Mouse (Mus musculus) right cerebral cortex, adult 18-20 months (tissue): ENCODE measurements around the gene Stxbp5l.
A peak's percentile ranks its signal among the peaks of the same experiment; 100 is the strongest.
"Not testable (repeated sequence)": the region's sequence is repeated elsewhere in the genome, so short reads cannot be mapped to it uniquely, and the experiment has no call there.

ENCODE experiments used
- DNase-seq: peaks from one replicate; pipeline ENCODE4 v3.0.0; 2022; ENCODE audit warnings: mixed read lengths

Stxbp5l gene

GRCm38 (mm10) chr16:37384821-37385344 lies at the start of gene Stxbp5l:
Gene Stxbp5l (minus strand): TSS chr16:37384962.
- DNase-seq: peak; percentile 96

- DNase-seq: peak; percentile 74
Measured at GRCm38 (mm10) chr16:37433418-37434204, 48.8 kb upstream of the Stxbp5l start.

- DNase-seq: no peak
Measured at GRCm38 (mm10) chr16:37425434-37425833, 40.7 kb upstream of the Stxbp5l start.

GRCm38 (mm10) chr16:37422874-37423273 lies 38.1 kb upstream of the Stxbp5l start:
- no peak for DNase-seq

GRCm38 (mm10) chr16:37421851-37422250 lies 37.1 kb upstream of the Stxbp5l start:
- DNase-seq: no peak

- no peak for DNase-seq
Measured at GRCm38 (mm10) chr16:37420512-37420911, 35.8 kb upstream of the Stxbp5l start.

GRCm38 (mm10) chr16:37405536-37405935 lies 20.8 kb upstream of the Stxbp5l start:
- DNase-seq: peak; percentile 17

GRCm38 (mm10) chr16:37404922-37405321 lies 20.2 kb upstream of the Stxbp5l start:
- DNase-seq: no peak

- DNase-seq: no peak
Measured at GRCm38 (mm10) chr16:37389964-37390363, 5.2 kb upstream of the Stxbp5l start.

- no peak for DNase-seq
Measured at GRCm38 (mm10) chr16:37389201-37389905, 4.6 kb upstream of the Stxbp5l start.

- DNase-seq: peak; percentile 78
Measured at GRCm38 (mm10) chr16:37384369-37384768, 393 bp downstream of the Stxbp5l start.

GRCm38 (mm10) chr16:37383426-37383825 lies 1.3 kb downstream of the Stxbp5l start:
- no peak for DNase-seq

GRCm38 (mm10) chr16:37372716-37373115 lies 12.0 kb downstream of the Stxbp5l start:
- DNase-seq: peak; percentile 31

GRCm38 (mm10) chr16:37367426-37367825 lies 17.3 kb downstream of the Stxbp5l start:
- no peak for DNase-seq

GRCm38 (mm10) chr16:37363958-37364357 lies 20.8 kb downstream of the Stxbp5l start:
- DNase-seq: no peak

- DNase-seq: no peak
Measured at GRCm38 (mm10) chr16:37355621-37356020, 29.1 kb downstream of the Stxbp5l start.

GRCm38 (mm10) chr16:37347092-37347491 lies 37.7 kb downstream of the Stxbp5l start:
- peak; percentile 25 for DNase-seq

- no peak for DNase-seq
Measured at GRCm38 (mm10) chr16:37344960-37345359, 39.8 kb downstream of the Stxbp5l start.

- DNase-seq: not testable (repeated sequence)
Measured at GRCm38 (mm10) chr16:37341446-37341845, 43.3 kb downstream of the Stxbp5l start.

- DNase-seq: no peak
Measured at GRCm38 (mm10) chr16:37338177-37338576, 46.6 kb downstream of the Stxbp5l start.

GRCm38 (mm10) chr16:37337529-37337928 lies 47.2 kb downstream of the Stxbp5l start:
- no peak for DNase-seq

GRCm38 (mm10) chr16:37304441-37304840 lies 80.3 kb downstream of the Stxbp5l start:
- DNase-seq: no peak

GRCm38 (mm10) chr16:37292593-37292992 lies 92.2 kb downstream of the Stxbp5l start:
- DNase-seq: no peak

GRCm38 (mm10) chr16:37280206-37280605 lies 104.6 kb downstream of the Stxbp5l start:
- no peak for DNase-seq
